Mouse (Mus musculus): Measurements from ENCODE around the gene Usp54.

Gene Usp54

DNA sequence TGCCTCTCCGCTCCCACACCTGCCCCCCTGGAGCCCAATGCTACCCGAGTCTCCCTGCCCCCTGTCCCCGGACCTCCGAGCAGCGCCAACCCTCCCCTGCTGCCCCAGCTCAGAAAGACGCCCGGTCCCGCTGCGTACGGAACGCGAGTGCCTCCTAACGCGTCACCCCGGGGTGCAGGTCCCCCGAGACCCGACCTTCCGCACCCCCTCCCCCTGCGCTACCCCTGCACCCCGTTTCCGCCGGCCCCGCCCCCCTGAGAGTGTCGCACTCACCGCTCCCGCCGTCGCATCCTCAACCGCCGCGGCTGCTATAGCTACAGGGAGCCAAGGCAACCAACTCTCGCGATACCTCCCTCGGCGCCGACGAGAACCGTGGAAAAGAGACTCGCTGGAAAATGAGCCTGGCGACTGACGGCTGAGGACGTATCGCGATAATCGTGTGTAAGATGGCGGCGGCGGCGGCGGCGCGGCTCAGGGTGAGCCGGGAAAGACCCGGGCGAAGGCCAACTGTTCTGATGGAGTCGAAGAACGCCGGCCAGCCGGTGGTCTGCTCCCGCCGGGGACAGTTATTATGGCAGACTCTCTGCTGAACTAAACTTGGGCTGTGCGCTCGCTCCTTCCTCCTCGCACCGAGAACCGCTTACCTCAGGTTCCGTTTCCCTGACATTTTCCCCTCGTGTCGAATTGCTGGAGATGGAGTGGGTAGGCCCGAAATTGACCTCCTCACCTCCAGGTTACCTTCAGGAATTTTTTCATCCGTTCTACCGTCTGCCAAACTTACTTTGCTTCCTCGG, at the start of gene Usp54:
Usp54 (minus strand) TSS at position 420 of the 794 bp plus-strand sequence.
- peak; percentile 92 for DNase-seq (ENCODE audit: low read depth)

DNA sequence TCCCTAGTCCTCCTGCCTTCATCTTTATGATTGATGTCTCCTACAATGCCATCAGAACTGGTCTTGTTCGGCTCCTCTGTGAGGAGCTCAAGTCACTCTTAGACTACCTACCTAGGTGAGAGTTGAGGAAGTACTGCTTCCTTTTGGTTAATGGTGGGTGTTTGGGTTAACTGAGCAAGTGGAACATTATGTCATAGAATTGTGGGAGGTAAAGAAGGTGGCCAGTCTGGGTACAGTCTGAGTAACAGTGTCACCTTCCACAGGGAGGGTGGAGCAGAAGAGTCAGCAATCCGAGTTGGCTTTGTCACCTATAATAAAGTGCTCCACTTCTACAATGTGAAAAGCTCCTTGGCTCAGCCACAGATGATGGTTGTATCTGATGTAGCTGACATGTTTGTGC, 48.1 kb upstream of the Usp54 start:
- no peak for DNase-seq (ENCODE audit: low read depth)

DNA sequence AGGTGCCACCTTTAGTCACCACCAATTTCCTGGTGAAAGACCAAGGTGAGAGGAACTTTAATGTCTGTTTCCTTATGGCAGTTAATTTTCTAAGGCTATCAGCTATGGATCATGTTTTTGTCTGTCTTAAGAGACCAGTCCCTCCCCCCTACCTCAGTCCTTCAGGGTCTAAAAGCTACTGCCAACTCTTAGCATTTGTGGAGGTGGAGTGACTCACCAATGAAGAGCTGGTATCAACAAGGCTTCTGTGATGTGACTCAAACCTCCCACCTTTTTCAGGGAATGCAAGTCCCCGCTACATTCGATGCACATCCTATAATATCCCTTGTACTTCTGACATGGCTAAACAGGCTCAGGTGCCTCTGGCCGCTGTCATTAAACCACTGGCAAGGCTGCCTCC, 45.7 kb upstream of the Usp54 start:
- no peak for DNase-seq (ENCODE audit: low read depth)

DNA sequence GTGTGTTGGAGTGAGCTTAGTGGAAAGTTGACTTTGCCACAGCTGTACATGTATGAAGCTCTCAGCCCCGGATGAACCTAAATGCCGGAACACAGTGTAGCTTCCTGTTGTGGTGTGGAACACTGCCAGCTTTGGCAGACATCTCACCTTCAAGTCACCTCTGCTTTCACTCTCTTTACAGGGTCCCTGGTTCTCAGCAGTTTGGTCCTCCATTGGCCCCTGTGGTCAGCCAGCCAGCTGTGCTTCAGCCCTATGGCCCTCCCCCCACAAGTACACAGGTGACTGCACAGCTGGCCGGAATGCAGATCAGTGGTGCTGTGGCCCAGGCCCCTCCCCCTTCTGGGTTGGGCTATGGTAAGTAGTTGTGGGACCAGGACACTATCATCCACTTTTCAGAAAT, 41.6 kb upstream of the Usp54 start:
- no peak for DNase-seq (ENCODE audit: low read depth)

DNA sequence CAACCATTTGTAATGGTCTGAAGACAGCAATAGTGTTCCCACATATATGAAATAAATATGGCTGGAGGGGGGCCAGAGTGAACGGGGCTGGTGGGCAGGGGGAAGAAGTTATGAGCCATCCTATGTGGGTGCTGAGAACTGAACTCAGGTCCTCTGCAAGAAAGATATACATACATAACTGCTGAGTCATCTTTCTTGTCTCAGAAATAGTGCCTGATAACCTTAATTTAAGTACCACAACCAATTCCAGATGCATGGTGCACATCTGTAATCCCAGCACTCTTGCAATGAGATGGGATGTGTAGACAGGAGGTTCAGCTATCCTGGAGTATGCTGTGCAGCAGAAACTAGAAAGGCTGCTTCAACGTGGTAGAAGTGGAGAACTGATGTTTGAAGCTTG, 40.9 kb upstream of the Usp54 start:
- no peak for DNase-seq (ENCODE audit: low read depth)

DNA sequence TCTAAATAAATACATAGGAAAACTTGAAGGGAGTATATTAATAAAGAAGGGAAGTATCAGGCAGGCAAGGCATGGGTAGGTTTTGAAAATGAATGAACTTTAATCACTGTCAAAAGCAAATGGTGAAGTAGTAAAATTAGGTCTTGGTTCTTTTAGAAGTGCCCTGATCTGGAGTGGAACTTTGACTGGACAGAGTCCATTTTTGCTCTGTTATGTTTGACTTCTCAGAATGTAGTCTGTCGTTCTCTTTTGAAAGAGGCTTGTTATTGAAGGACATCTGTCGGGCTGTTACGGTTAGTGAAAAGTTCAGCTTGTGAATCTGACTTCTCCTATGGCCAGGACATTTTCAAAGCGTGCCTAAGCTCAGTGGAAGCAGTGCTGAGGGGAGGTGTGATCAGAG, 37.0 kb upstream of the Usp54 start:
- DNase-seq (ENCODE audit: low read depth) = no peak

DNA sequence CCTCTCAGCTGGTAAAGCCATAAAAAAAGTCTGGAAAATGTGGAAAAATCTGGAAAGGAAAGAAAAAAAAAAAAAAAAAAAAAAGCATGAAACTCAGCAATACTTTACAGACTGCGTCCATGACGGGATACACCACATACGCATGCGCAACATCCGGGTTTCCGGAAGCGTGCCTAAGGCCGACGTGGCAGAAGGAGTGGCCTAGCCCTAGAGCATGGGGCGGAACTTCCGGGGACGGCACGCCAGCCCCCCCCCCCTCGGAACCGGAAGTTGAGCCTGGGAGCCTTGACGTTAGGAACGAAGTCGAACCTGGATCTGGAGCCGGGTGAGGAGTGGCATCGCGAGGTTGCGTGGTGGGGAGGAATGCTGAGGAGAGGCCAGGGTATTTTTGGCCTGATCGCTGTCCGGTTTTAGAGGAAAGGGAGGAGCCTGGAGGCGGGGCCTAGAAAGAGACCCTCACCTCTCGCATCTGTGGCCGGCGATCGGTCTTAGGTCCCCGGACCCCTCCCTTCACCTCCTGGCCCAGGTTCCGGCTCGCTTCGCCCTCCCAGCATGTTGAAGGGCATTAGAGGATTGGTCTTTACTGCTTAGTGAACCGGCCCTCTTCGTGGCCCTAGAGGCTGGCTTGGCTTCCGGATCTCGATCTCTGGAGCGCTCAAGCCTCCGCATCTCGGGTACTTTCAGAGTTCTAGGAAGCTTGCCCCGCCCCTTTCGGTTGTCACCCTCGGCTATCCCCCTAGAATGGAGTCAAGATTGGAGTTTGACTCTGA, 33.4 kb upstream of the Usp54 start, which contains the start of gene Sec24c:
Sec24c (plus strand) TSS at position 245 of the 770 bp plus-strand sequence.
- peak; percentile 97 for DNase-seq (ENCODE audit: low read depth)

DNA sequence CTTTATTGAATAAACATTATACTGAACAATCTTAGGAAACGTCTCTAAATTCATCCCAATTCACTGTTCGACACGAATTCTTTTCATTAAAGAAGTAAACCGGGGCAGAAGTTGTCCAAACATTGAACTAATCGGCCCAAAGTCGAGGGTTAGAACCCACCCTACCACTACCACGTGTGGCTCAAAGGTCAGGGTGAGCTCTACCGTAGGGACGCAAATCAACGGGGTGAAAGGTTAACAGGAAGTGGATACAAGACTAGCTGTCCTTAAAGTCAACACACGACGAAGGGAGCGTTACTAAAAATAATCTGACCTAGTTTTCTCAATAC, 32.8 kb upstream of the Usp54 start:
- DNase-seq (ENCODE audit: low read depth) = no peak

DNA sequence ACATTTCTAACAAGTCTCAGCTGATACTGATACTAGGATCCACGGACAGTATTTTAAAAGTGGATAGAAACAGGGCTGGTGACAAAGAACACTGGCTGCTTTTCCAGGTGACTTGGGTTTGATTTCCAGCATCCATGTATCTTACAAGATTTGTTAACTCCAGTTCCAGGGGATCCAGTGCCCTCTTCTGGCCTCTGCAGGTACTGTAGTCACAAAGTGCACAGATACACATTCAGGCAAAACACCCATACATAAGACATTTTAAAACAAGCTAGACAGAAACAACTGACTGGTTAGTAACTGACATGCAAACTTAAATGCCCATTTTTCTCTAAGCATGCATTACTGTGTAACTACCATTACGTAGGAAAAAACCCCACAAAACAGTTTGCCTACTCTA, 32.1 kb upstream of the Usp54 start:
- DNase-seq (ENCODE audit: low read depth) = no peak

DNA sequence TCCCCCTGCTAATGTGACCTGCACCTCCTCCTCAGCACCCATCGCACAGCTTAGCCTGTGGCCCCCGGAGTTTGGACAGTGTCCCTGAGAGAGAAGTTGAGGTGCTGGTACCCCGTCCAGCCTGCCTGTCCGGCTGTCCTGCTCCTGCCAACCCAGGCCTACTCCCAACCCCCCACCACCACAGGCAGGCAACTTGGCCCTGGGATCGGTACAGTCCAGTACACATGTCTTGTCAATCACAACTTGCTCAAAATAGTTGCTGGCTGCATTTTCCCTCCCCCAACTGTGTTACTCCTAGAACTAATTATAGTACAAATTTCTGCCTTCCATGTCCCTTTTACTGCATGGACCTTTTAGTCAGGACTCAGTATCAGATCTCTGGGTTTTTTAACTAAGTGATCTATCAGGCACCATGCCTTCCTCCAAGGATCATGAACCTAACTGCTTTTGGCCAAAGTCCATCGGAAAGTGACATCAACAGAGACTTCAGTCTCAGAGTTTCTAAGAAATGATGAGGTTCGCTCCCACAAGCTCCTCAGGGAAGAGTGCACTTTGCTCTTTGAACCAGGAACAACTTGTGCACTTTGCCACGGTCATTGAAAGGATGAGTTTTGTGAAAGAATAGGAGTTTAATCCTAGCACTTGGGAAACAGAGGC, 27.4 kb upstream of the Usp54 start, which contains the start of gene Synpo2l:
Synpo2l (minus strand) TSS at position 201 of the 657 bp plus-strand sequence.
- no peak for DNase-seq (ENCODE audit: low read depth)

DNA sequence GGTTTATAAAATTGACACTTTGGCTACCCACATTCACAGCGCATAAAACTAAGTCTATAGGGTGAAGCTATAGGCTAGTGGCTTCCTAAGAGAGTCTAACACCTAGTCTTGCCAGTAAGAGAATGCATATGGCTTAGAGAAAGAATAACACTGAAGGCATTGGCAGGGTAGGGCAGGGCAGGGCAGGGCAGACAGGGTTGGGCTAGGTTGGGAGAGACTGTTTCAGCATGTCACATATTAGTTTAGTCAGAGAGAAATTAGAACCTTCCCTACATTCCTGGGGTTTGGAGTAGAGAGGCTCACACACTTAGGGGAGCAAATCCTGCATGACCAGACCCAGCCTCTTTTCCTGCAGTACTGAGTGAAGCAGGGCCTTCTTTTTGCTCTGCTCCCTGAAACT, 26.6 kb upstream of the Usp54 start:
- no peak for DNase-seq (ENCODE audit: low read depth)

DNA sequence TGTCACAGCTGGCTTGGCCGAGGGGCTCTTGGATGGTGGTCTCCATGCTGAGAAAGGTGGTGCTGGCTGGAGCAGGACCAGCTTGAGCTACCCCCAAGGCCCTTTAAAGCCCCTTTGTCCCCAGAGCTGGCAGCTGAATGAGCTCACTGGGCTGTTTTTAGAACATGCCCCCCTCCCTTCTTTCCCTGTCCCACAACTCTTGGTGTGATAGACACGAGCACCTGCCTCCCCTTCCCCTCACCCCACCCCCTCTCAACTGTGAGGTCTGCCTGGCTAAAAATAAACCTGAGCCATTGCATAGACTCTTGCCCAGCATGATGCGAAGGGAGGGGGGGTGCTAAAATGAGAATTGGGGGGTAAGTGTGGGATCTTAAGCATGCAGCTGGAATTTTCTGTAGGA, 23.6 kb upstream of the Usp54 start:
- DNase-seq (ENCODE audit: low read depth) = no peak

DNA sequence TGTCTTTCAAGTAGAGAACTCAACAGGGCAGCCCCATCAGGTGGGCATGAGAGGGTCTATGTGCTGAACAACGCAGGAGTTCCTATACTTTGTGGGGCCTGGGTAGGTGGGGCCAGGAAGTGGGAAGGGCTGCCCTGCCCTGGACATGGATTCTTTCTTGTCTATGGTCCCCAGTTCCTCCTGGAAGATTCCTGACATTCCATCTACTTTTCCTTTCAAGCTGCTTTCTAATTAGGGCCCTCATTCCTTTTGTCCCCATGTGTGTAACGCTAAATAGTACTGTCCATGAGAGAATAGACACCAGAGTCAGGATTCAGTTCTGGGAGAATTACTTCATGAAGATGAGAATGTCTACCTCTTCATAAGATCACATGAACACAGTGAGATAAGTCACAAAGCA, 22.7 kb upstream of the Usp54 start:
- DNase-seq (ENCODE audit: low read depth) = no peak

DNA sequence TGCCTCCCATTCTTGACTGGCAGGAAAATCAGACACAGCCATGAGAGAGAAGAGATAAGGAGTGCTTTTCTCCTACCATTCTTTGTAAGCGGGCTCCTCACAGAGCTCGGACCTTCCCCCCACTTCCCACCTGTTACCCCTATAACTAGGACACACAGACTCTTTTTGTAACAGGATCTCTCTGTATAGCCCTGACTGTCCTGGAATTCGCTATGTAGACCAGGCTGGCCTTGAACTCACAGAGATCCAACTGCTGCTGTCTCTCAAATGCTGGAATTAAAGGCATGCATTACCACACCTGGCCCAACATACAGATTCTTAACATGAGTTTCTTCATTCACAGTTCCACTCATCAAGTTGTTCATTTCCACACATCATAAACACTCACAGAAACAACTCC, 21.9 kb upstream of the Usp54 start:
- no peak for DNase-seq (ENCODE audit: low read depth)

DNA sequence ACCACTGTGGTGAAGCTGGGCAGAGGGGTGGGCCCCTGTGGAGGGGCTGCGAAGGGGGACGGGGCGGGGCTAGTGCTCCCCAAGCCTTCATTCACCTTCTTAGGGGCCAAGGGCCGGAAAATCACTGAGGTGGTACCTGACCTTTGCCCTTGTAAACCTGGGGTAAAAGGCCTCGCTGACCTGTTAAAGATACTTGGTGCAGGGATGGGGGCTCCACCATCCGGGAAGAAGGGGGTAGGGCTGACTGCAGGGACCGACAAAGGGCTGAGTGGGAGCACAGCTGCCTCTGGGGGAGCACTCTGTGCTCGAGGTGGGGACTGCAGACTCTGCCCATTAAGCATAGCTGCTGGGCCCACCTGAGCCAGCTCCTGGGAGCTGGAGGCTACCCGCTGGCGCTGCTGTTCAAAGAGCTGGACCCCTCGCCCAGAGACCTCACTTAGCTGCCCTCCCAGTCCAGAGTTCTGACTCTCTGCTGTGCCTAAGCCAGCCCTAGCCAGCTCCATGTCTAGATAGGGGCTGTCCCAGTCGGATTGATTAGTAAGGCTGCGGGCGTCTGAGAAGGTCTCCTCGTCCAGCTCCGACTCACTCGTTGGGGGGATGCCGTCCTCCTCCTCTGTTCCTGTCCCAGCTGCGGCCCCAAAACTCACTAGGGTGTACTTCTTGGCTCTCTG, 20.9 kb upstream of the Usp54 start:
- DNase-seq (ENCODE audit: low read depth) = no peak

DNA sequence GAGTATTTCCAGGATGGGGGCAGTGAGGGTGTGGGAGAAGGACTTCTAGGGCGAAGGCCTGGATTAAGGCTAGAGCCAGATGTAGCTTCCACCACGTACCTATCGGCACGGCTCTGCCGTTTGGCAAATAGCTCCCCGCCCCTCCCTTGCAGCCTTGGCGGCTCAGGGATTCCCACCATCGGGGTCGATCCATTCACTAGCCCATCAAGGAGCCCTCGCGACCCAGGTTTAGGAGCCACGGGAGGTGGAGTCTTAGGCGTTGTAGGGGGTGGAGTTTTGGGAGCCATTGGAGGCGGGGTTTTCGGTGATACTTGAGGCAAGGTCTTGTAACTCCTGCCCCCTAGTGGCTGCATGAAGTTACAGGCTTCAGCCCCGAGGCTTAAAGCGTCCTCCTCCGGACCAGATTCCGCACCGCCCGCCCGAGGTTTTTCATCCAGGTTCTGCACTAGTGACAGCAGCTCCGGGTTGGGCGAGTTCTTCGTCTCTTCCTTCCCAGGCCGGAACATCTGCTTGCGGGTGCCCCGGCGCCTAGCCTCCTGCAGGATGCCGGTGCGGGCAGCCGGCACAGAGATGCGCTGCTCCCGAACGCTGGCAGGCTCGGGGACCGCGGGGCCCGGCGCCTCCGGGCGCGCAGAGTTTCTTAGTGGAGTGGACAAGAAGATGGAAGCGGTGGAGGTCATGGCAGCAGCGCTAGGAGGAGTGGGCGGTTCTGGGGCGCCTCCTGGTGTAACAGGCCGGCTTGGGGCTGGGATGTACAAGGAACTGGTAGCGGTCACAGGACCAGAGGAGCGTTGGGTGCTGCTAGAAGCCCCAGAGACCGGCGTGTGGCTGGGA, 20.2 kb upstream of the Usp54 start:
- peak; percentile 88 for DNase-seq (ENCODE audit: low read depth)

DNA sequence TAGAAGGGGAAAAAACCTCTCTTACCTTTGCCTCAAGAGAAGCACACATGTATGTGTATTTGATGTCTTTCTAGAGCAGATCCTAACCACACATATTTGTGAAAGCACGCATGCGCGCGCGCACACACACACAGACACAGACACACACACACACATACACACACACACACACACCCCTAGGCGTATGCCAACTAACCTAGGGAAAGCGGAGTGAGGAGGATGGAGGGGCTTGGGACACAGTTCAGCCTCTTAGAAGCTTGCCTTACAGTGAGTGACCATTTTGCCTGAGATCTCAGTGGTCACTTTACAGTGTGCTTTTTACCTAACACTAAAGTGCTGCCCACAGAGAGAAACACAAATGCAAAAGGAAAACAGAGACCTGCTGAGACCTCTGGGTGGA, 18.8 kb upstream of the Usp54 start:
- DNase-seq (ENCODE audit: low read depth) = no peak

DNA sequence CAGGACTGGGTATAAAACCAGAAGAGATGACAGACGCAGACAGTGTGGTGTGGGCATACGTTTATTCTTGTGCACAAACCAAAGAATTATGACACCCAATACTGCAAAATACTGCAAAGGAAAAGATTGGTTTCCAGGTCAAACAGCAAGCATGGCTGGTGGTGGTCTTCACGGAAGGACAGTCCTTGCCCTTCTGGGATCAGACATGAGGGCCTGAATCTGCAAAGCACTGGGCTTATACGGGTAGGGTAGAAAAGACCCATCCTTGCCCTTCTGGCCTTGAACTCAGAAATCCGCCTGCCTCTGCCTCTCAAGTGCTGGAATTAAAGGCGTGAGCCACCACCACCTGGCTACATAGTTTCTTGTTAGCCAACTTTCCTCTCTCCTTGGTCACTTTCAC, 18.0 kb upstream of the Usp54 start:
- DNase-seq (ENCODE audit: low read depth) = no peak

DNA sequence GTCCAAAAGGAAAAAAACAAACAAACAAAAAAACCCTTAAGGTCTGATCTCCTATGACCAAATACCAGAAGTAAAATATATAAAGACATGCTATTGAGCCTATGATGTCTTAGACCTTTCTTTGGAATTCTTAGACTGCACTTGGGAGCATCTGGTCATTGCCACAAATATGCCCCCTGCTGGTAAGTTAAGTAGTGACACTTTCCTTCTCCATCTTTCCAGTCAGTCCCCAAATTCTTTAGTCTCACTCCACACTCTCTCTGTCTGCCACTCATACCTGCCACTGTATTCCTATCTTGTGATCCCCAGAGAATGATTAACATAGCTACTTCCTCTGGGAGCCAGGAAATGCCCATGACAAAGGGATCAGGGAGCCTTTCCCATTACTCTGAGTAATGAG, 17.5 kb upstream of the Usp54 start:
- DNase-seq (ENCODE audit: low read depth) = no peak

DNA sequence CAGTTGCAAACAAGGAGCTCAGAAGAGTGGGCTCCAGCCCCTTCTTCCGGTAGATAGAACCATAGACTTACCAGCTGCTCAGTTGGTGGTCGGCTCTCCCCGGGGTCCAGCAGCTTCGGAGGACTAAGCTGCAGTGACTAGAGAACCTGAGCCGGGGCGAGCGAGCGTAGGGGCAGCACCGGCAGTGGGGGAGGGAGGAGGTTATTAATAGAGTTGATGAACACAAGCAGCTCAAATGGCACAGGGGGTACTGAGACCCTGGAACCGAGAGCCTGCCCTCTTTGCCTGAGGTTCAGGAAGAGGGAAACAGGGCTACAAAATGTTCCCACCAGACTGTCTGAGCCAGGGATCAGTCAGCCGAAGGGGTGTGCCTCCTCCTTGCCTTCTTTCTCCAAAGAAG, 15.5 kb upstream of the Usp54 start, which contains the start of gene Myoz1:
Myoz1 (minus strand) TSS at position 180 of the 400 bp plus-strand sequence.
- DNase-seq (ENCODE audit: low read depth) = no peak

DNA sequence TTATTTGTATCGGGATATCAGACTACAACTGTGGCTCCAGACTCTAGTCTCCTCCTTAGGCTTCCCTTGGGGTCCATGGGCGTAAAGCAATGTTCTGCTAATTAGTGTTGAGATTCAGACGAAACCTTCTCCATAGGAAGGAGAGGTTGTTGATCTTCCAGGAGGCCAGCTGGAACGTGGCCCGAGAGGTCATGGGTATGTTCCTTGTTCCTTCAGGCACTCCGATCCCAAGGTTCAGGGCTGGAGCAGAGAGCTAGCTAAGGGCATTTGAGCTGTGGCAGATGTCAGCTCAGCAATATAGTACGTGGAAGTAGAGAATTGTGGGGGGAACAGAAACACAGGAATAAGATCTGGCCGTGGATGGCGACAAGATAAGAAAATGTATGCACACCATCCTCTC, 14.9 kb upstream of the Usp54 start:
- no peak for DNase-seq (ENCODE audit: low read depth)

Data from fibroblast of lung, adult 2 months (primary cell).